Mouse (Mus musculus): ENCODE measurements around the gene Gm14085.

DNA sequence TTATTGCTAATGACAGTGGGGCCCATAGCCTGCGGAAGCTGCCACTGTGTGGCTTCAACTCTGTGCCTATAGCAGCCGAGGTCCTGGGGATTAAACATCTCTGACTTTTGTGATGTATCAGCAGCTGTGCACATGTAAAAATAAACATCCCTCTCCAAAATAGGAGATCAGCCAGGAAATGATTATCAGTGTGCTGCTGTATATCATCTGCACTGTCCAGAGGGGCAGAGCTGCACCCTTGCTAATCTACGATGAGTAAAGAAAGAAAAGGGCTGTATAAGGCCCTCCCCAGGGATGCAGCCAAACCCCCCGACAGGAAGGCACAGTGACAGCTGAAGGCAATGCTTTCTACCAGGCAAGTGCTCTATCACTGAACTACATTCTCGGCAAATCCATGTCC is 91.6 kb downstream of the Gm14085 start:
- no peak for TF ChIP-seq POLR2A (IDR thresholded peaks at IDR 0.05; ENCODE audit: low read depth, low read length)
- no peak for TF ChIP-seq CTCF (IDR thresholded peaks at IDR 0.05; ENCODE audit: extremely low read depth, insufficient read length, insufficient replicate concordance, low read depth, low read length)

Data from small intestine, adult 2 months (tissue).